Mouse (Mus musculus) gastrocnemius, adult 2 months (tissue): ENCODE data around the gene Fstl5. TPM values are rescaled to one million over a fixed set of nuclear protein-coding genes. Genes with fewer than 3 reads are reported as not detected.

Experiments used
- DNase-seq: peaks from one replicate; pipeline ENCODE4 v3.0.0; 2022
- H3K27ac ChIP-seq: fragments of 200-600 bp; 2 replicates; pipeline ENCODE4 v1.8.1; 2022; ENCODE audit warnings: mild to moderate bottlenecking
- H3K4me3 ChIP-seq: fragments of 200-600 bp; 2 replicates; pipeline ENCODE4 v1.8.1; 2022; ENCODE audit warnings: mild to moderate bottlenecking, moderate library complexity
- CTCF ChIP-seq: fragments of 200-600 bp; IDR thresholded peaks from 2 replicates; pipeline ENCODE4 v1.8.1; 2022; ENCODE audit warnings: antibody characterized with exemption, mild to moderate bottlenecking, moderate library complexity
- intact Hi-C: fragments of 180-260 bp; cut with DNase I; formaldehyde crosslinking; loops from one replicate; pipeline ENCODE4 v1.15.1; 2025
- long read RNA-seq, 2 experiments: library from polyadenylated mRNA; stranded (forward); transcript quantifications; one replicate each; pipeline ENCODE4 v2.0.0; 2021
- total RNA-seq, 2 experiments: library from RNA; stranded (reverse); gene quantifications; 2 replicates each; pipeline ENCODE4 v1.2.3; 2021

Fstl5 gene
- not detected for total RNA-seq
- long read RNA-seq, experiment 1: 0 reads
- long read RNA-seq, experiment 2: 0 reads

GRCm38 (mm10) chr3:76074060-76074707 lies at the start of gene Fstl5:
Gene Fstl5 (plus strand): TSS chr3:76074270.
- intact Hi-C loops: no loop called here
- peak; percentile 21 for DNase-seq
- TF ChIP-seq CTCF: no peak
- H3K4me3 ChIP-seq: no peak within 1 kb of the TSS
- no peak within 1 kb of the TSS for H3K27ac ChIP-seq

DNA sequence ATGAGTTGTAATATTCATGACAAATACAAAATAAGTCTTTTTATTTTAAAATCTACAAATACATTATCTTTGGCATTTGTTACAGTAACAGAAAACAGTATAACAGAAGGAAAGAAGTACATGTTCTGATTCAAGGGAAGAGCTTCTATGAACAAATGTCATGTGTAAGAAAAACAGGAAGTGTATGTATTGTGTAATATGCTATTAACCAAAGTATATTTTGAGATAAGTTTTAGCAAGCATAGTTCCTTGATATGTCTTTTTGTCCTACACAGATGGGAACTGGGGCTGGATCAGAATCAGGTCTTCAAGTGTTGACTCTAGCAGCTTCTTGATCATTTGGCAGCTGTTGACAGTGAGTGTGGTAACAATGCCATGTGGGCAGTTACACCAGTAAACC lies 48.5 kb upstream of the Fstl5 start:
- Histone ChIP-seq H3K4me3 (no peak overlapping the region), H3K27ac (no peak overlapping the region)
- TF ChIP-seq CTCF: no peak
- intact Hi-C loops: no loop called here
- no peak for DNase-seq

DNA sequence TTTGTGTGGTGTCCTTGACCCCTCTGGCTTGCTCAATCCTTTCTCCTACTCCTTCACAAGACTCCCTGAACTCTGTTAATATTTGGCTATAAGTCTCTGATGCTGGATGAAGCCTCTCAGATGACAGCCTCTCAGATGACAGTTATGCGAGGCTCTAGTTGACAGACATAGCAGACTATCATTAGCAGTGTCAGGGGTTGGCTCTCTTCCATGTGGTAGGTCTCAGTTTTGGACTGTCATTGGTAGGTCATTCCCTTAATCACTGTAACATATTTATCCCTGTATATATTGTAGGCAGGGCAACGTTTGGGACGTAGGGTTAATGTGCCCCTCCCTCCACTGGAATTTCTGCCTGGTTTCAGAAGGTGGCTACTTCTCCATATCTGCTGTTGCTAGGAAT lies 22.9 kb upstream of the Fstl5 start:
- intact Hi-C loops: no loop called here
- DNase-seq: no peak
- Histone ChIP-seq H3K27ac (no peak overlapping the region), H3K4me3 (no peak overlapping the region)
- TF ChIP-seq CTCF: no peak

DNA sequence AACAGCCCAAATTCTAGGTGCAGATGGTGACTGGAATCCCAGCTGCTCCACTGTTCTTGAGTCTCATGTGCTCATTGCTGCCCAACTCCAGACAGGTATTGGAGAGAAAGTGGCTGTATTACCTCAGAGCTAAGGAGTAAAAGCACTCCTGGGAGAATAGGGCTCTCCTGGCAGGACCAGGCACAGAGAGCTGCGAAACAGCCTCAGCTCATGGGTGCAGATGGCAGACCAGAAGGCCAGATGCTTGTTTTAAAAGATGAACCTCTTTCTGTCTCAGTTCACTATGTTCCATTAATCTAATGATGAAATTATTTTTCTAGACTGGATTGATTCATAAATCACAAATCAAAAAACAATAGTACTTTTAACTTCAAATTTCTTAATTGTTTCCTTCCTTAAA lies 12.1 kb upstream of the Fstl5 start:
- no peak for DNase-seq
- Histone ChIP-seq H3K4me3 (no peak overlapping the region), H3K27ac (no peak overlapping the region)
- no peak for TF ChIP-seq CTCF
- intact Hi-C loops: no loop called here

DNA sequence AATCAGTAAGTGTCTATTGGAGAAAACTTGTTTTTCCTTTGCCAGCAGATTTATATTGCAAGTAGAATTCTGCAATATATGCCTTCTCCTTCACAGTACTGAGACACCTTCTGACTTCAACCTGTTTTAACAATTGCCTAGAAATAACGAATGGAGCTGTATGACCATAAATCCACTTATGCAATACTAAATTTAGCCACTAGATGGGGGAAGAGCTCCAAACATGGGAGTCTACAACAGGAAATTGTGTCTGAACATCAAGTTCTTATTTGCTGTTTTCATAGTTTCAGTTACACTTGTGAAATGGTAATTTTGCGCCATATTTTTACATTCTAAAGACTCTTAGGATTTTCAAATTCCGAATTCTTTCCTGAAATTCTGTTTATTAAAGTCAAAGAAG lies 6.2 kb upstream of the Fstl5 start:
- DNase-seq: no peak
- intact Hi-C loops: no loop called here
- Histone ChIP-seq H3K27ac (no peak overlapping the region), H3K4me3 (no peak overlapping the region)
- peak; percentile 88 for TF ChIP-seq CTCF

DNA sequence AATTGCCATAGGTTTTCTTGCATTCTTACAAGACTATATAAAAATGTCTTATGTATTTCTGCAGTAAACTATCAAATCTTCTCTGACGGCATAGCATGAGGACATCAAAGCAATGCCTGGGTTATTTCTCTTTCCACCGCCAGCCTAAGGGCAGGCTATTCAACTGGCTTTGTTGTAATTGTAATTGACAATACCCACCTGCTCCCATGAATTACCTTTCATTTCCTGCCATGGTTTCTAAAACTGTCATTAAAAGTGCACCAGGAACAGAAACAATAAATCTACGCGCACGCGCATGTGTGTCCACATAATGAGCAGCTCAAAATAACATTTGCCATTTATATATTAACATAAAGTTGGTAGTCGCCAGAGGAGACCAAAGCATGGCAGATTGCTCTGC lies 1.2 kb upstream of the Fstl5 start:
- no peak for TF ChIP-seq CTCF
- DNase-seq: no peak
- Histone ChIP-seq H3K4me3 (no peak overlapping the region), H3K27ac (no peak overlapping the region)
- intact Hi-C loops: no loop called here

DNA sequence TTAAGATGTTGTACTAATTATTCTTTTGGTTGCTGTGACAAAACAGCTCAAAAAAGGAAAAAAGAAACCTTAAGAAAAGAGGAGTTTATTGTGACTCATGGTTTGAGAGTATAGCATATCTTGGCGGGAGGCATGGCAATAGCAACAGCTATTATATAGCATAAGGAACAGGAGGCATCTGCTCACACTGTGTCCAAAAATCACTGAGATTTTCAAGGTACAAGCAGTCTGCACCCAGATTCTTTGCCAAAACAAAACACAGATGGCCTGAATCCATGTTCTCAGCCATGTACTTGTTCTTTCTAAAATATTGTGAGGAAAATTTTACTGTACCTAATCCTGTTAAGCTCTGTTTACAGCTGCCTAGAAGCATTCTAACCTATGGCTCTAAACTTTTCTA lies 66.4 kb downstream of the Fstl5 start:
- no peak overlapping the region for H3K4me3 ChIP-seq
- no peak for TF ChIP-seq CTCF
- DNase-seq: no peak
- H3K27ac ChIP-seq: no peak overlapping the region
- intact Hi-C loops: no loop called here

DNA sequence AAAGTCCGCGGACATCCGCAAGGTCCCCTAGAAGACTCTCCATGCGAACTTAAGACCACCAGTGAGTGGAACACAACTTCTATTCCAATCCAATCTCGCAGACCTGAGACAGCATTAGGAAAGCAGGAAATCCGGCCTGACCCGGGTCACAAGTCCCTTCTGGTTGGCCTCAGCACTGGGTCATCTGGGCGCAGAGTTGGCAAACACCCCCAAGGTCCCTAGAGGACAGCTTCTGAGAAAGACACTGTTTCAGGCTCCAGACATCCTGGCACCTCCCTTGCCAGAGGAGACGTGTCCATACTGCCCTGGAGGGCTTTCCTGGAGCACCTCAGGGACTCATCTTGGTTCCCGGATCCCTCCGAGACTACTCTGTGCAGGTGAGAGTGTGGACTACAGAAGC lies 73.8 kb downstream of the Fstl5 start:
- DNase-seq: no peak
- Histone ChIP-seq H3K27ac (no peak overlapping the region), H3K4me3 (no peak overlapping the region)
- intact Hi-C loops: no loop called here
- TF ChIP-seq CTCF: no peak

- TF ChIP-seq CTCF: no peak
- Histone ChIP-seq H3K4me3 (no peak overlapping the region), H3K27ac (no peak overlapping the region)
- intact Hi-C loops: no loop called here
- DNase-seq: no peak
Observed at GRCm38 (mm10) chr3:76238834-76239233, 164.8 kb downstream of the Fstl5 start.

GRCm38 (mm10) chr3:76251385-76251784 lies 177.3 kb downstream of the Fstl5 start:
- TF ChIP-seq CTCF: no peak
- DNase-seq: no peak
- Histone ChIP-seq H3K27ac (no peak overlapping the region), H3K4me3 (no peak overlapping the region)
- intact Hi-C loops: no loop called here

DNA sequence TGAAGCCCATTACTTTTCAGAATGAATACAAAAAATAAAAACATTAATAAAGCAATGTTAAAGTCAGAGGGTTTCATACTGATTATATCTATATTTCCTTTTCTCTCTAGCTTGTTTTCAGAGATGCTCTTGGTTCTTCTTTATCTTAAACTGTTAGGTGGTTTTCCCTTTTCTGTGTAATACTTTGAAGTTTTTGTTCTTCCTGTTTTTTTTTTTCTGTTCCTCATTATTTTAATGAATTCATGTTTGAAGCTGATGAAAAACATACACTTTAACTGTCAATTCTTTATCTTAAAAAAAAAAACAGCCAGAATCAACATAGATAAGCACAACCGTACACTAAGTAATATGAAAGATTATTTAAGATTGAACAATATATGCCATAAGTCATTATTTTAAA lies 218.9 kb downstream of the Fstl5 start:
- TF ChIP-seq CTCF: no peak
- no peak for DNase-seq
- Histone ChIP-seq H3K27ac (no peak overlapping the region), H3K4me3 (no peak overlapping the region)
- intact Hi-C loops: no loop called here

- no peak overlapping the region for H3K27ac ChIP-seq
- TF ChIP-seq CTCF: no peak
- intact Hi-C loops: no loop called here
- DNase-seq: no peak
- H3K4me3 ChIP-seq: no peak overlapping the region
Observed at GRCm38 (mm10) chr3:76294394-76294793, 220.3 kb downstream of the Fstl5 start.

DNA sequence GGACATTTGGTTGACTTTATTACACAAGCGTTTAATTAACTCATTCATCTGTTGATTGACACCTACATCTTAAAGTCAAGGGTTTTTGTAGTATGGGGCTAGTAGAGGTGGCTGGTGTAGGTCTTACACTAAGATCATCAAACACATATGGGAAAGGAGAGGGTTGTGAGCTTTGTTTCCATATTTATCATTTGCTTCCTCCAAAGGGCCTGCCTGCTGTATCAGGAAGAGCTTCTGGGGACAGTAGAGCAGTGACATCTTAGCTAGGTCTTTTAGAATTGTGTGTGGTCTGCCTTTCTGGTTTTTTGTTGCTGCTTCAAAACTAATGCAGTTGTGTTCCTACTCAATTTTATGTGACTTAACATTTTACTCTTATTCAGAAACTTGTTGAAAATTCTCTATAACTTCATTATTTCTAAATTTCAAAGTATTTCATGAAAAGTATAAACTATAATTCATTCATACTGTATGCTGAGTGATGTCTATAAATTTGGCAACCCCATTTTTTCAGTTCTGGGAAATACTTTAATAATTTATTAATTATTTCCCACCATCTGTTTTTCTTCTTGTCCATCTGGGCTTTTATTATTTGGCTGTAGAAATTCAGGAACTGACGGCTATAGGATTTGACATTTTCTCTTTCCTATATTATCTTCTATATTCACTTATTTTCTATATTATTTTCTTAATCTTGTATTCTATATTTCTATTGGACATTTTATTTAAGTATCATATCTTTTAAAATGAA lies 227.1 kb downstream of the Fstl5 start:
- TF ChIP-seq CTCF: no peak
- Histone ChIP-seq H3K27ac (no peak overlapping the region), H3K4me3 (no peak overlapping the region)
- intact Hi-C loops: no loop called here
- no peak for DNase-seq

DNA sequence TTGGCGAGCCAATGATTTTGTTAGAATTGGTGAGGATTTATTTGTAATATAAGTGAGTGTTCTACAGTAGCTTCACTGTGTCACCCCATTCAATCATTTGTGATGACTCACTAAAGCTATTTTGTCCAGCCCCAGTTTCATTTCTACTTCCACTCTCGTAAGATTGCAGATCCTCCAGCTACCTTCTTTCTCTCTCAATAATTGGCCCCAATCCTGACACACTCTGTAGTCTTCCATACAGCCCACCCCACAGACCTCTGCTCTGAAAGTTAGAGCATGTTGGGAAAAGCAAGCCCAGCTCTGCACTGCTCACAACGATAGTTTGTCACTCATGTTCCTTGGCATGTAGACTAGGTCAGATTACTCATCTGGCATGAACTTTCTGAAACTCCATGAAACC lies 242.9 kb downstream of the Fstl5 start:
- Histone ChIP-seq H3K27ac (no peak overlapping the region), H3K4me3 (no peak overlapping the region)
- intact Hi-C loops: no loop called here
- no peak for TF ChIP-seq CTCF
- no peak for DNase-seq
